Comparison of ENCODE assay signal across 9 mouse cellular contexts in the genomic region with DNA sequence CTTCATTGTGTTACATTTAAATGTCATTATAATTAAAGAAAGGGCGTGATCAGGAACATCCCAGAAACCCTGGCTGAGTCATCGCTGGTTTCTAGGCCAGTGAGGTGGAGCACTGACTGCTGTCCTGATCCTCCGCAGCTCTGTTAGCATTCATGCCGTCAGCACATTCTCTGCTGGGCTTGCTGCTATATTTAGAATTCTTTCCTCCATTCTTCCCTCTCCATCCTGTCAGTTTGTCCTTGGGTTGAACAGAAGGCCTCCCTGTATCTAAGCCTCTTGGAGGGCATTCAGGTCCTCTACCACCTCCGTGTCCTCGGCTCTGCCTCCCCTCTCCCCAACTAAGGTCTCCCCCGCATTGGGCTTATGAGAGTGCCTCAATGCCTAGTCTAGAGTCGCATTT. TPM values are rescaled to one million over a fixed set of nuclear protein-coding genes. Genes with fewer than 3 reads are reported as not detected.
DNase-seq lines count a peak whose midpoint lies in the region; ATAC-seq and TF ChIP-seq lines count a peak whose summit lies in the region.
"Had no signal": no experiment of that assay in that cellular context is flagged by ENCODE, and none has a peak within 500 bp of the region (broad histone marks: within the 10 kb centered on the region; RNA-seq: fewer than 3 reads in every experiment).

No protein-coding gene starts in this region.

- TF ChIP-seq POLR2A in small intestine, adult 2 months (IDR thresholded peaks at IDR 0.05; ENCODE audit: low read depth, low read length) = no peak

- no peak overlapping the region for H3K4me3 ChIP-seq in forebrain, postnatal 0 days (ENCODE audit: low read depth, low read length)
- H3K4me3 ChIP-seq in forebrain, embryonic 10.5 days = no peak overlapping the region
- no peak overlapping the region for H3K4me3 ChIP-seq in midbrain, postnatal 0 days (ENCODE audit: low read depth, low read length)
- no peak overlapping the region for H3K4me3 ChIP-seq in midbrain, embryonic 10.5 days
- H3K4me3 ChIP-seq in heart, embryonic 12.5 days = no peak overlapping the region
- H3K4me3 ChIP-seq in small intestine, adult 2 months (ENCODE audit: low read depth, low read length) = no peak overlapping the region
- H3K4me3 ChIP-seq in forebrain, embryonic 14.5 days (ENCODE audit: low read depth, low read length) = no peak overlapping the region

- no peak overlapping the region for H3K9ac ChIP-seq in forebrain, postnatal 0 days
- H3K9ac ChIP-seq in midbrain, postnatal 0 days (replicated peaks; ENCODE audit: low read length, poor library complexity, severe bottlenecking) = no peak overlapping the region
- peak overlapping the region; percentile 33; the same call in 1 of the 2 replicates for H3K9ac ChIP-seq in heart, embryonic 12.5 days
- H3K9ac ChIP-seq in forebrain, embryonic 14.5 days (ENCODE audit: low read length) = no peak overlapping the region

- no peaks in the 10 kb centered on the region for H3K27me3 ChIP-seq in forebrain, postnatal 0 days (ENCODE audit: insufficient read depth, low read length)
- H3K27me3 ChIP-seq in forebrain, embryonic 10.5 days (ENCODE audit: poor library complexity, severe bottlenecking) = no peaks in the 10 kb centered on the region
- no peaks in the 10 kb centered on the region for H3K27me3 ChIP-seq in midbrain, postnatal 0 days (ENCODE audit: insufficient read depth, low read length)
- H3K27me3 ChIP-seq in midbrain, embryonic 10.5 days (ENCODE audit: low read depth, poor library complexity, severe bottlenecking) = no peaks in the 10 kb centered on the region
- no peaks in the 10 kb centered on the region for H3K27me3 ChIP-seq in heart, embryonic 12.5 days (replicated peaks)
- no peaks in the 10 kb centered on the region for H3K27me3 ChIP-seq in small intestine, adult 2 months (ENCODE audit: control insufficient read depth, insufficient read depth, low read length)
- H3K27me3 ChIP-seq in forebrain, embryonic 14.5 days (replicated peaks; ENCODE audit: control insufficient read depth, insufficient read depth, low read length) = no peaks in the 10 kb centered on the region

- 74% methylated on average over 8 of the region's 8 CpGs for WGBS in forebrain, postnatal 0 days
- 85% methylated on average over 8 of the region's 8 CpGs for WGBS in forebrain, embryonic 10.5 days
- 74% methylated on average over 8 of the region's 8 CpGs for WGBS in midbrain, postnatal 0 days
- 91% methylated on average over 8 of the region's 8 CpGs for WGBS in midbrain, embryonic 10.5 days
- WGBS in heart, embryonic 12.5 days = 22% methylated on average over 8 of the region's 8 CpGs
- WGBS in small intestine, adult 2 months = 80% methylated on average over 8 of the region's 8 CpGs
- 86% methylated on average over 8 of the region's 8 CpGs for WGBS in forebrain, embryonic 14.5 days

- no peak overlapping the region for H3K4me2 ChIP-seq in forebrain, postnatal 0 days (ENCODE audit: low read depth)
- H3K4me2 ChIP-seq in midbrain, postnatal 0 days (ENCODE audit: low read depth, low read length, poor library complexity, severe bottlenecking) = no peak overlapping the region
- peak overlapping the region; percentile 50 for H3K4me2 ChIP-seq in heart, embryonic 12.5 days
- H3K4me2 ChIP-seq in forebrain, embryonic 14.5 days (ENCODE audit: low read length) = no peak overlapping the region

- no peaks in the 10 kb centered on the region for H3K9me3 ChIP-seq in forebrain, postnatal 0 days (ENCODE audit: low read length)
- no peaks in the 10 kb centered on the region for H3K9me3 ChIP-seq in forebrain, embryonic 10.5 days
- no peaks in the 10 kb centered on the region for H3K9me3 ChIP-seq in midbrain, postnatal 0 days (ENCODE audit: low read length)
- no peaks in the 10 kb centered on the region for H3K9me3 ChIP-seq in midbrain, embryonic 10.5 days (replicated peaks)
- no peaks in the 10 kb centered on the region for H3K9me3 ChIP-seq in heart, embryonic 12.5 days (replicated peaks)
- no peaks in the 10 kb centered on the region for H3K9me3 ChIP-seq in forebrain, embryonic 14.5 days (replicated peaks; ENCODE audit: control insufficient read depth, low read length)

- H3K36me3 ChIP-seq in forebrain, postnatal 0 days (ENCODE audit: insufficient read depth) = no peaks in the 10 kb centered on the region
- H3K36me3 ChIP-seq in forebrain, embryonic 10.5 days (replicated peaks) = peaks cover 72% of the 10 kb centered on the region
- no peaks in the 10 kb centered on the region for H3K36me3 ChIP-seq in midbrain, postnatal 0 days (ENCODE audit: insufficient read depth, low read length)
- H3K36me3 ChIP-seq in midbrain, embryonic 10.5 days = peaks cover 58% of the 10 kb centered on the region
- peaks cover 13% of the 10 kb centered on the region for H3K36me3 ChIP-seq in heart, embryonic 12.5 days
- H3K36me3 ChIP-seq in small intestine, adult 2 months (ENCODE audit: control insufficient read depth, insufficient read depth, low read length) = no peaks in the 10 kb centered on the region
- H3K36me3 ChIP-seq in forebrain, embryonic 14.5 days (ENCODE audit: control insufficient read depth, insufficient read depth, low read length) = 0 out of 2 replicates have a peak, but pooled peaks cover 5% of the 10 kb centered on the region

- no peak for TF ChIP-seq CTCF in forebrain, postnatal 0 days (IDR thresholded peaks at IDR 0.05; ENCODE audit: low read depth)
- no peak for TF ChIP-seq CTCF in midbrain, postnatal 0 days (IDR thresholded peaks at IDR 0.05)
- no peak for TF ChIP-seq CTCF in small intestine, adult 2 months (IDR thresholded peaks at IDR 0.05; ENCODE audit: extremely low read depth, insufficient read length, insufficient replicate concordance, low read depth, low read length)

- ATAC-seq in forebrain, postnatal 0 days = no peak
- ATAC-seq in midbrain, postnatal 0 days (ENCODE audit: low FRiP score) = no peak
- peak; percentile 64; the same call in 1 of the 2 replicates for ATAC-seq in heart, embryonic 12.5 days (ENCODE audit: insufficient number of reproducible peaks, low FRiP score)
- ATAC-seq in forebrain, embryonic 14.5 days = no peak

- no peak for DNase-seq in forebrain, postnatal 0 days
- no peak for DNase-seq in forebrain, embryonic 10.5 days (ENCODE audit: extremely low spot score, low spot score)
- DNase-seq in midbrain, postnatal 0 days (ENCODE audit: low spot score) = peak; percentile 38
- DNase-seq in midbrain, embryonic 10.5 days (ENCODE audit: low spot score) = no peak
- no peak for DNase-seq in forebrain, embryonic 14.5 days (ENCODE audit: low spot score)
- DNase-seq in natural killer cell, adult 2 months (ENCODE audit: low spot score in 2 of 2) = no peak
- DNase-seq: cerebellum, adult 9-11 months had no signal

- H3K27ac ChIP-seq in forebrain, postnatal 0 days (ENCODE audit: low read depth, low read length) = peak overlapping the region; percentile 58; the same call in 1 of the 2 replicates
- H3K27ac ChIP-seq in forebrain, embryonic 10.5 days = no peak overlapping the region
- H3K27ac ChIP-seq in midbrain, postnatal 0 days (ENCODE audit: low read depth, low read length) = no peak overlapping the region
- H3K27ac ChIP-seq in midbrain, embryonic 10.5 days (replicated peaks) = no peak overlapping the region; the same call in 1 of the 2 replicates
- H3K27ac ChIP-seq in heart, embryonic 12.5 days (ENCODE audit: poor library complexity, severe bottlenecking) = peak overlapping the region; percentile 99
- peak overlapping the region; percentile 16; the same call in 1 of the 2 replicates for H3K27ac ChIP-seq in small intestine, adult 2 months (ENCODE audit: insufficient read depth, low read depth, low read length)
- no peak overlapping the region for H3K27ac ChIP-seq in forebrain, embryonic 14.5 days (ENCODE audit: low read depth, low read length)

- H3K4me1 ChIP-seq in forebrain, postnatal 0 days (ENCODE audit: insufficient read depth) = no peaks in the 10 kb centered on the region
- H3K4me1 ChIP-seq in forebrain, embryonic 10.5 days = peaks cover 36% of the 10 kb centered on the region
- no peaks in the 10 kb centered on the region for H3K4me1 ChIP-seq in midbrain, postnatal 0 days (ENCODE audit: insufficient read depth, low read length)
- peaks cover 29% of the 10 kb centered on the region for H3K4me1 ChIP-seq in midbrain, embryonic 10.5 days
- peaks cover 55% of the 10 kb centered on the region for H3K4me1 ChIP-seq in heart, embryonic 12.5 days (replicated peaks)
- H3K4me1 ChIP-seq in small intestine, adult 2 months (ENCODE audit: control insufficient read depth, insufficient read depth, insufficient read length, low read length) = peaks cover 9% of the 10 kb centered on the region; the same call in 1 of the 2 replicates
- no peaks in the 10 kb centered on the region for H3K4me1 ChIP-seq in forebrain, embryonic 14.5 days (ENCODE audit: control insufficient read depth, insufficient read depth, low read length)

RNA-seq across cellular contexts. Expression of a gene that starts 6.2 kb away (rescaled TPM):
- total RNA-seq in forebrain, postnatal 0 days (2014; rRNA removed) = 1.2 and 1.8 TPM in 2 replicates
- 1.1 and 1.3 TPM in 2 replicates for polyA plus RNA-seq in forebrain, postnatal 0 days (2015; fragmentation: Nextera tagmentation; extraction: Ambion mirVana)
- 30.3 and 32.8 TPM in 2 replicates for polyA plus RNA-seq in forebrain, embryonic 10.5 days (2016; fragmentation: Nextera tagmentation; extraction: Ambion mirVana)
- total RNA-seq in midbrain, postnatal 0 days (2014; rRNA removed) = 1.5 and 2.0 TPM in 2 replicates
- polyA plus RNA-seq in midbrain, postnatal 0 days (2015; fragmentation: Nextera tagmentation; extraction: Ambion mirVana) = 0.91 and 1.3 TPM in 2 replicates
- polyA plus RNA-seq in midbrain, embryonic 10.5 days (2016; fragmentation: Nextera tagmentation; extraction: Ambion mirVana) = 25.5 and 28.6 TPM in 2 replicates
- 11.4 and 12.0 TPM in 2 replicates for polyA plus RNA-seq in heart, embryonic 12.5 days (2016; fragmentation: Nextera tagmentation; extraction: Ambion mirVana)
- 0.08 and 0.44 TPM in 2 replicates for polyA plus RNA-seq in small intestine, adult 2 months (2012; rRNA removed)
- 2.2 and 3.3 TPM in 2 replicates for polyA plus RNA-seq in forebrain, embryonic 14.5 days (2014; fragmentation: Nextera tagmentation; extraction: Ambion mirVana)

RNA-seq across cellular contexts. Expression of a gene that starts 18.2 kb away (rescaled TPM):
- total RNA-seq in forebrain, postnatal 0 days (2014; rRNA removed) = 116 and 119 TPM in 2 replicates
- 191 and 194 TPM in 2 replicates for polyA plus RNA-seq in forebrain, postnatal 0 days (2015; fragmentation: Nextera tagmentation; extraction: Ambion mirVana)
- 113 and 115 TPM in 2 replicates for polyA plus RNA-seq in forebrain, embryonic 10.5 days (2016; fragmentation: Nextera tagmentation; extraction: Ambion mirVana)
- total RNA-seq in midbrain, postnatal 0 days (2014; rRNA removed) = 135 and 167 TPM in 2 replicates
- 191 and 196 TPM in 2 replicates for polyA plus RNA-seq in midbrain, postnatal 0 days (2015; fragmentation: Nextera tagmentation; extraction: Ambion mirVana)
- 120 and 127 TPM in 2 replicates for polyA plus RNA-seq in midbrain, embryonic 10.5 days (2016; fragmentation: Nextera tagmentation; extraction: Ambion mirVana)
- 151 and 156 TPM in 2 replicates for polyA plus RNA-seq in heart, embryonic 12.5 days (2016; fragmentation: Nextera tagmentation; extraction: Ambion mirVana)
- 39.4 and 55.7 TPM in 2 replicates for polyA plus RNA-seq in small intestine, adult 2 months (2012; rRNA removed)
- polyA plus RNA-seq in forebrain, embryonic 14.5 days (2014; fragmentation: Nextera tagmentation; extraction: Ambion mirVana) = 177 and 185 TPM in 2 replicates

RNA-seq across cellular contexts. Expression of a gene that starts 20.5 kb away (rescaled TPM):
- 33.9 and 36.6 TPM in 2 replicates for total RNA-seq in forebrain, postnatal 0 days (2014; rRNA removed)
- polyA plus RNA-seq in forebrain, postnatal 0 days (2015; fragmentation: Nextera tagmentation; extraction: Ambion mirVana) = 21.3 and 28.1 TPM in 2 replicates
- polyA plus RNA-seq in forebrain, embryonic 10.5 days (2016; fragmentation: Nextera tagmentation; extraction: Ambion mirVana) = 2.7 and 3.1 TPM in 2 replicates
- total RNA-seq in midbrain, postnatal 0 days (2014; rRNA removed) = 69.2 and 97.8 TPM in 2 replicates
- polyA plus RNA-seq in midbrain, postnatal 0 days (2015; fragmentation: Nextera tagmentation; extraction: Ambion mirVana) = 38.9 and 41.3 TPM in 2 replicates
- 3.5 and 3.6 TPM in 2 replicates for polyA plus RNA-seq in midbrain, embryonic 10.5 days (2016; fragmentation: Nextera tagmentation; extraction: Ambion mirVana)
- 12.3 and 12.9 TPM in 2 replicates for polyA plus RNA-seq in heart, embryonic 12.5 days (2016; fragmentation: Nextera tagmentation; extraction: Ambion mirVana)
- 31.2 and 45.7 TPM in 2 replicates for polyA plus RNA-seq in small intestine, adult 2 months (2012; rRNA removed)
- 4.3 and 6.0 TPM in 2 replicates for polyA plus RNA-seq in forebrain, embryonic 14.5 days (2014; fragmentation: Nextera tagmentation; extraction: Ambion mirVana)

RNA-seq across cellular contexts. Expression of a gene that starts 35.0 kb away (rescaled TPM):
- 17.1 and 17.9 TPM in 2 replicates for total RNA-seq in forebrain, postnatal 0 days (2014; rRNA removed)
- 11.8 and 13.4 TPM in 2 replicates for polyA plus RNA-seq in forebrain, postnatal 0 days (2015; fragmentation: Nextera tagmentation; extraction: Ambion mirVana)
- 8.3 and 9.3 TPM in 2 replicates for polyA plus RNA-seq in forebrain, embryonic 10.5 days (2016; fragmentation: Nextera tagmentation; extraction: Ambion mirVana)
- 22.8 and 26.1 TPM in 2 replicates for total RNA-seq in midbrain, postnatal 0 days (2014; rRNA removed)
- 9.1 and 9.4 TPM in 2 replicates for polyA plus RNA-seq in midbrain, postnatal 0 days (2015; fragmentation: Nextera tagmentation; extraction: Ambion mirVana)
- polyA plus RNA-seq in midbrain, embryonic 10.5 days (2016; fragmentation: Nextera tagmentation; extraction: Ambion mirVana) = 8.4 and 8.6 TPM in 2 replicates
- 31.7 and 31.9 TPM in 2 replicates for polyA plus RNA-seq in heart, embryonic 12.5 days (2016; fragmentation: Nextera tagmentation; extraction: Ambion mirVana)
- 4.5 and 4.8 TPM in 2 replicates for polyA plus RNA-seq in small intestine, adult 2 months (2012; rRNA removed)
- 10.2 and 12.4 TPM in 2 replicates for polyA plus RNA-seq in forebrain, embryonic 14.5 days (2014; fragmentation: Nextera tagmentation; extraction: Ambion mirVana)

RNA-seq across cellular contexts. Expression of a gene that starts 48.9 kb away (rescaled TPM):
- total RNA-seq in forebrain, postnatal 0 days (2014; rRNA removed) = 2,537 and 3,460 TPM in 2 replicates
- 7,274 and 8,446 TPM in 2 replicates for polyA plus RNA-seq in forebrain, postnatal 0 days (2015; fragmentation: Nextera tagmentation; extraction: Ambion mirVana)
- 2,040 and 2,174 TPM in 2 replicates for polyA plus RNA-seq in forebrain, embryonic 10.5 days (2016; fragmentation: Nextera tagmentation; extraction: Ambion mirVana)
- 1,269 and 1,609 TPM in 2 replicates for total RNA-seq in midbrain, postnatal 0 days (2014; rRNA removed)
- polyA plus RNA-seq in midbrain, postnatal 0 days (2015; fragmentation: Nextera tagmentation; extraction: Ambion mirVana) = 6,261 and 6,359 TPM in 2 replicates
- 2,607 and 3,209 TPM in 2 replicates for polyA plus RNA-seq in midbrain, embryonic 10.5 days (2016; fragmentation: Nextera tagmentation; extraction: Ambion mirVana)
- 924 and 950 TPM in 2 replicates for polyA plus RNA-seq in heart, embryonic 12.5 days (2016; fragmentation: Nextera tagmentation; extraction: Ambion mirVana)
- 1.9 and 9.8 TPM in 2 replicates for polyA plus RNA-seq in small intestine, adult 2 months (2012; rRNA removed)
- polyA plus RNA-seq in forebrain, embryonic 14.5 days (2014; fragmentation: Nextera tagmentation; extraction: Ambion mirVana) = 7,624 and 8,172 TPM in 2 replicates

Comparison
In these comparisons a context has a peak if more than half of its experiments do, and no peak if none do; other contexts are left out.
1. H3K27ac ChIP-seq: peak in forebrain, postnatal 0 days (single experiment), heart, embryonic 12.5 days (single experiment) and small intestine, adult 2 months (single experiment); none in forebrain, embryonic 10.5 days (single experiment), midbrain, postnatal 0 days (single experiment), midbrain, embryonic 10.5 days (single experiment) and forebrain, embryonic 14.5 days (single experiment).